Mouse (Mus musculus) G1E (cell line): ENCODE data around the gene Gpr162.

Experiments
- CTCF ChIP-seq: IDR thresholded peaks from 2 replicates; pipeline ENCODE4 v1.5.1; 2012; ENCODE audit warnings: low read depth, low read length, inconsistent platforms, mixed read lengths
- GATA1 ChIP-seq: IDR thresholded peaks from 2 replicates; pipeline ENCODE4 v1.6.1; 2012; ENCODE audit warnings: borderline replicate concordance, low read length, inconsistent platforms, mixed read lengths

DNA sequence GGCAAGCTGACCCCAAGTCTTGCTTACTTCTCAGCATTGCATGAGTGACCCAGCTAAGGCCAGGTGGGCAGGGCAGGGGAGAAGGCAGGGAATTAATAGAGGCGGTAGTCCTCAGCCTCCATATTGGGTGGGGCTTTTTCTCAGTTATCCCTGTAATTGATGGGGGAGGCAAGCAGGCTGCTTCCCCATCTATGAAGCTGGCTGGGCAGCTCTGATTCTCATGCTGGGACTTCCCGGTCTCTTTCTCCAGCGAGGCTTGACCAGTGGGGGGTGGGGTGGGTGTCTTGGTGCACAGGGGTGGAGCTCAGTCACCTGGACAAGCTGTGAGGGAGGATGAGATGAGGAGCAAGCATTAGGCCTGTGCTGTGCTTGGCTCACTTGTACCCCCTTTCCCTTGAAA, 2.0 kb downstream of the Gpr162 start:
- TF ChIP-seq GATA1 = no peak
- no peak for TF ChIP-seq CTCF
